Mouse (Mus musculus): ENCODE results near the gene 4930550C14Rik. TPM values are rescaled to one million over a fixed set of nuclear protein-coding genes. Genes with fewer than 3 reads are reported as not detected.
A peak's percentile ranks its signal among the peaks of the same experiment; 100 is the strongest.

Gene 4930550C14Rik
- total RNA-seq, 2 experiments from 2014 or later = 0.16 TPM; not detected in 1

GRCm38 (mm10) chr9:53384873-53385272 is 17.3 kb upstream of the 4930550C14Rik start:
- Histone ChIP-seq H3K4me3 (peak overlapping the region; percentile 79), H3K27ac (peak overlapping the region; percentile 85)
- TF ChIP-seq CTCF (IDR thresholded peaks at IDR 0.05) = no peak
- intact Hi-C loops (cut with DNase I) = loop anchor here (2.0 to 5.0 kb wide), 2 partner anchors 40 to 128 kb away; no protein-coding TSS in a partner anchor
- no peak for DNase-seq (ENCODE audit: extremely low spot score in 1 of 2, low spot score in 2 of 2)

GRCm38 (mm10) chr9:53387431-53387830 is 14.7 kb upstream of the 4930550C14Rik start:
- TF ChIP-seq CTCF (IDR thresholded peaks at IDR 0.05) = no peak
- Histone ChIP-seq H3K27ac (no peak overlapping the region), H3K4me3 (no peak overlapping the region)
- no peak for DNase-seq (ENCODE audit: extremely low spot score in 1 of 2, low spot score in 2 of 2)
- intact Hi-C loops (cut with DNase I) = no loop called here

- intact Hi-C loops (cut with DNase I) = no loop called here
- TF ChIP-seq CTCF (IDR thresholded peaks at IDR 0.05) = no peak
- no peak overlapping the region for H3K27ac ChIP-seq
- no peak overlapping the region for H3K4me3 ChIP-seq
- DNase-seq (ENCODE audit: extremely low spot score in 1 of 2, low spot score in 2 of 2) = no peak
Measured at GRCm38 (mm10) chr9:53389109-53389508, 13.0 kb upstream of the 4930550C14Rik start.

GRCm38 (mm10) chr9:53390136-53390535 is 12.0 kb upstream of the 4930550C14Rik start:
- TF ChIP-seq CTCF (IDR thresholded peaks at IDR 0.05) = no peak
- intact Hi-C loops (cut with DNase I) = no loop called here
- Histone ChIP-seq H3K27ac (no peak overlapping the region), H3K4me3 (no peak overlapping the region)
- DNase-seq (ENCODE audit: extremely low spot score in 1 of 2, low spot score in 2 of 2) = no peak

GRCm38 (mm10) chr9:53397685-53398387 is 4.3 kb upstream of the 4930550C14Rik start:
- no peak for DNase-seq (ENCODE audit: extremely low spot score in 1 of 2, low spot score in 2 of 2)
- Histone ChIP-seq H3K4me3 (no peak overlapping the region), H3K27ac (no peak overlapping the region; the same call in 1 of the 2 replicates)
- TF ChIP-seq CTCF (IDR thresholded peaks at IDR 0.05) = no peak
- intact Hi-C loops (cut with DNase I) = loop anchor here (1.0 to 5.0 kb wide), 2 partner anchors 96 to 144 kb away; partner anchors contain the start of gene Exph5

- peak; percentile 53 for TF ChIP-seq CTCF (IDR thresholded peaks at IDR 0.05)
- intact Hi-C loops (cut with DNase I) = loop anchor here (1.0 to 5.0 kb wide), 2 partner anchors 96 to 144 kb away; partner anchors contain the start of gene Exph5
- peak; percentile 37 to 44 for DNase-seq (ENCODE audit: extremely low spot score in 1 of 2, low spot score in 2 of 2)
- no peak overlapping the region for H3K4me3 ChIP-seq
- H3K27ac ChIP-seq = no peak overlapping the region
Measured at GRCm38 (mm10) chr9:53398388-53398700, 3.8 kb upstream of the 4930550C14Rik start.

- TF ChIP-seq CTCF (IDR thresholded peaks at IDR 0.05) = no peak
- DNase-seq (ENCODE audit: extremely low spot score in 1 of 2, low spot score in 2 of 2) = no peak
- peak overlapping the region; percentile 30; the same call in 1 of the 2 replicates for H3K27ac ChIP-seq
- intact Hi-C loops (cut with DNase I) = loop anchor here (5.0 kb wide), 1 partner anchor 97 kb away; the partner anchor contains the start of gene Exph5
- no peak overlapping the region for H3K4me3 ChIP-seq
Measured at GRCm38 (mm10) chr9:53399537-53399936, 2.6 kb upstream of the 4930550C14Rik start.

GRCm38 (mm10) chr9:53400696-53401095 is 1.4 kb upstream of the 4930550C14Rik start:
- no peak overlapping the region for H3K27ac ChIP-seq
- DNase-seq (ENCODE audit: extremely low spot score in 1 of 2, low spot score in 2 of 2) = no peak
- intact Hi-C loops (cut with DNase I) = no loop called here
- no peak for TF ChIP-seq CTCF (IDR thresholded peaks at IDR 0.05)
- no peak overlapping the region for H3K4me3 ChIP-seq

- no peak for DNase-seq (ENCODE audit: extremely low spot score in 1 of 2, low spot score in 2 of 2)
- H3K4me3 ChIP-seq = no peak overlapping the region
- H3K27ac ChIP-seq = no peak overlapping the region
- intact Hi-C loops (cut with DNase I) = no loop called here
- no peak for TF ChIP-seq CTCF (IDR thresholded peaks at IDR 0.05)
Measured at GRCm38 (mm10) chr9:53401146-53401545, 979 bp upstream of the 4930550C14Rik start.

- no peak for TF ChIP-seq CTCF (IDR thresholded peaks at IDR 0.05)
- intact Hi-C loops (cut with DNase I) = no loop called here
- no peak overlapping the region for H3K4me3 ChIP-seq
- H3K27ac ChIP-seq = no peak overlapping the region
- DNase-seq (ENCODE audit: extremely low spot score in 1 of 2, low spot score in 2 of 2) = no peak
Measured at GRCm38 (mm10) chr9:53402991-53403390, 866 bp downstream of the 4930550C14Rik start.

DNA sequence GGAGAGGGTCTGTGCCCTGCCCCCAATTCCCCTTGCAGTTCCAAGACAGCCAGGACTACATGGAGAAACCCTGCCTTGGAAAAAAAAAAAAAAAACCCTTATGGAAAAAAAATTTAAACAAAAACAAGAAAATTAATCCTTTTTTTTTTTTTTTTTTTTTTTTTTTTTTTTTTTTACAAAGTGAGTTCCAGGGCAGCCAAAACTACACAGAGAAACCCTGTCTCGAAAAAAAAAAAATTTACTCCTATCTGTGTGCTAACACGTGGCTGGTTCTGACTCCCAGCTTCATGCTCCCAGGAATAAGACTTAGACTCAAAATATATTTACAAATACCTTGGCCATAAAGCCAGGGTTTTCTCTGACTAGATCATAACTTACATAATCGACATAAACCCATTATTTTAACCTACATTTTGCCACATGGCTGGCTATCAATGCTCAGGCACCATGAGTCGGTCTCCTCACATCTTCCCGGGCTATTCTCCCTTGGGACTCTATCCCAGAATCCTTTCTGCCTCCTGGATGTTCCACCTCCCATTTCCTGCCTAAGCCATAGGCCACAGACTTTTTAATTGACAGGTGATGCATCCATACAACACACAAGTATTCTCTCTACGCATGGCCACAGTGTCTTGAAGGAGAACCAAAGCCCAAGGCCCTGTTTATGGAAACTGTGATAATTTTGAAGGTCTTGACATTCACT is 2.1 kb downstream of the 4930550C14Rik start:
- H3K4me3 ChIP-seq = no peak overlapping the region
- no peak for TF ChIP-seq CTCF (IDR thresholded peaks at IDR 0.05)
- no peak overlapping the region for H3K27ac ChIP-seq
- intact Hi-C loops (cut with DNase I) = no loop called here
- no peak for DNase-seq (ENCODE audit: extremely low spot score in 1 of 2, low spot score in 2 of 2)

Data from left cerebral cortex, adult 2 months (tissue).